Mouse (Mus musculus): ENCODE data around the gene Akr1b3. TPM values are rescaled to one million over a fixed set of nuclear protein-coding genes. Genes with fewer than 3 reads are reported as not detected.
A peak's percentile ranks its signal among the peaks of the same experiment; 100 is the strongest.

Gene Akr1b3
- polyA plus RNA-seq, 1 experiment from 2014 or later: 182 TPM

GRCm38 (mm10) chr6:34290681-34291080 lies 26.6 kb downstream of the Akr1b3 start:
- H3K36me3 ChIP-seq (ENCODE audit: control insufficient read depth, insufficient read depth, low read length): no peaks in the 10 kb centered on the region
- DNase-seq (ENCODE audit: low spot score) (no peak), ATAC-seq (ENCODE audit: low read depth) (no peak)
- H3K4me1 ChIP-seq (ENCODE audit: control insufficient read depth, insufficient read depth, low read length): no peaks in the 10 kb centered on the region
- 80% methylated on average over 8 of the region's 8 CpGs for WGBS
- no peaks in the 10 kb centered on the region for H3K27me3 ChIP-seq (replicated peaks; ENCODE audit: control insufficient read depth, insufficient read depth, low read length)
- H3K4me3 ChIP-seq (ENCODE audit: low read depth, low read length): no peak overlapping the region
- H3K4me2 ChIP-seq (ENCODE audit: low read depth, low read length): no peak overlapping the region
- H3K9ac ChIP-seq (ENCODE audit: low read depth, low read length): no peak overlapping the region
- no peak overlapping the region for H3K27ac ChIP-seq (replicated peaks; ENCODE audit: low read depth, low read length)
- H3K9me3 ChIP-seq (ENCODE audit: control insufficient read depth, low read length): no peaks in the 10 kb centered on the region

DNA sequence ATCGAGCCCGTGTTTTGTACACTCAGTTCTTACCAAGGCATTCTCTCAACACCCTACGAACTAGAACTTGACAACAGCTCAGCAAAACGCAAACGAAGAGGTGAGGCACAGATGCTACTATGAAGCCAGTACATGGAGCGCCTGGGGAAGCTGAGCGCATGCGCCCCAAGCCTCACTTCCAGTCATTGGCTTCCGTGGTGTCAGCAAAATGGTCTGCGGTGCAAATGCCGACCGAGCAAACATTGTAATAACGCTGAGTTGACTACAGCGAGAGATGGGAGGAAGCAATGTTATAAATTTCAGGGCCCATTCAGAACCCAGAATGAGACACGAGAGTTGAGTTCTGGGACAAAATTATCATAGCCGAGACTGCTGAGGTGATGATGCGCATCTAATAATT lies 27.2 kb downstream of the Akr1b3 start:
- no peak overlapping the region for H3K4me2 ChIP-seq (ENCODE audit: low read depth, low read length)
- H3K36me3 ChIP-seq (ENCODE audit: control insufficient read depth, insufficient read depth, low read length): no peaks in the 10 kb centered on the region
- WGBS: 90% methylated on average over 17 of the region's 17 CpGs
- no peaks in the 10 kb centered on the region for H3K4me1 ChIP-seq (ENCODE audit: control insufficient read depth, insufficient read depth, low read length)
- no peak overlapping the region for H3K27ac ChIP-seq (replicated peaks; ENCODE audit: low read depth, low read length)
- no peak overlapping the region for H3K4me3 ChIP-seq (ENCODE audit: low read depth, low read length)
- H3K9me3 ChIP-seq (ENCODE audit: control insufficient read depth, low read length): no peaks in the 10 kb centered on the region
- DNase-seq (ENCODE audit: low spot score) (no peak), ATAC-seq (ENCODE audit: low read depth) (no peak)
- no peaks in the 10 kb centered on the region for H3K27me3 ChIP-seq (replicated peaks; ENCODE audit: control insufficient read depth, insufficient read depth, low read length)
- no peak overlapping the region for H3K9ac ChIP-seq (ENCODE audit: low read depth, low read length)

- ATAC-seq (ENCODE audit: low read depth): no peak
- Histone ChIP-seq H3K9ac (ENCODE audit: low read depth, low read length) (no peak overlapping the region), H3K27ac (replicated peaks; ENCODE audit: low read depth, low read length) (no peak overlapping the region), H3K36me3 (ENCODE audit: control insufficient read depth, insufficient read depth, low read length) (no peaks in the 10 kb centered on the region), H3K27me3 (replicated peaks; ENCODE audit: control insufficient read depth, insufficient read depth, low read length) (no peaks in the 10 kb centered on the region), H3K4me1 (ENCODE audit: control insufficient read depth, insufficient read depth, low read length) (no peaks in the 10 kb centered on the region), H3K4me2 (ENCODE audit: low read depth, low read length) (no peak overlapping the region), H3K4me3 (ENCODE audit: low read depth, low read length) (no peak overlapping the region), H3K9me3 (ENCODE audit: control insufficient read depth, low read length) (no peaks in the 10 kb centered on the region)
- WGBS: 85% methylated on average over 10 of the region's 10 CpGs
- no peak for DNase-seq (ENCODE audit: low spot score)
Observed at GRCm38 (mm10) chr6:34288098-34288497, 29.2 kb downstream of the Akr1b3 start.

GRCm38 (mm10) chr6:34286841-34287240 lies 30.4 kb downstream of the Akr1b3 start:
- ATAC-seq (ENCODE audit: low read depth) (no peak), DNase-seq (ENCODE audit: low spot score) (no peak)
- Histone ChIP-seq H3K4me1 (ENCODE audit: control insufficient read depth, insufficient read depth, low read length) (no peaks in the 10 kb centered on the region), H3K4me3 (ENCODE audit: low read depth, low read length) (no peak overlapping the region), H3K27ac (replicated peaks; ENCODE audit: low read depth, low read length) (no peak overlapping the region), H3K9me3 (ENCODE audit: control insufficient read depth, low read length) (no peaks in the 10 kb centered on the region), H3K36me3 (ENCODE audit: control insufficient read depth, insufficient read depth, low read length) (no peaks in the 10 kb centered on the region), H3K27me3 (replicated peaks; ENCODE audit: control insufficient read depth, insufficient read depth, low read length) (no peaks in the 10 kb centered on the region), H3K9ac (ENCODE audit: low read depth, low read length) (no peak overlapping the region), H3K4me2 (ENCODE audit: low read depth, low read length) (no peak overlapping the region)
- WGBS: 59% methylated on average over 3 of the region's 3 CpGs

DNA sequence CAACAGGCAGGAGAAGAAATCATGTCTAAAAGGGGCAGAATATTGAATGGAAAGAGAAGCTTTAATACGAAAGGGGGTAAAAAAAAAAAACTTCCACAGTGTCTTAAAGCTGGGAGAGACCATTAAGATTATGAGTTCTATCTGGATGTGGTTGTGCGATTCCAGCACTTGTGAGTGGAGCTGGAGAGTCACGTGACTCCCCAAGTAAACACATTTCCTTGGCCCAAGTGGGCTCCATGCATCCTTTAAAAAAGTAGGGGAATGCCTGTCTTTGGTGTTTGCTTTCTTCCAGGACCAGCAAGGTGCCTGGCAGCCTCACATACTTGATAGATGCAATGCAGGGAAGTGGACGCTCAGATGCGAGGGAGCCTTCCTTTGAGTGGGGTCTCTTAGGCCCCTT lies 38.9 kb downstream of the Akr1b3 start:
- no peak for DNase-seq (ENCODE audit: low spot score)
- ATAC-seq (ENCODE audit: low read depth): no peak
- Histone ChIP-seq H3K4me2 (ENCODE audit: low read depth, low read length) (no peak overlapping the region), H3K9me3 (ENCODE audit: control insufficient read depth, low read length) (no peaks in the 10 kb centered on the region), H3K4me1 (ENCODE audit: control insufficient read depth, insufficient read depth, low read length) (no peaks in the 10 kb centered on the region), H3K36me3 (ENCODE audit: control insufficient read depth, insufficient read depth, low read length) (no peaks in the 10 kb centered on the region), H3K27ac (replicated peaks; ENCODE audit: low read depth, low read length) (no peak overlapping the region), H3K4me3 (ENCODE audit: low read depth, low read length) (no peak overlapping the region), H3K27me3 (replicated peaks; ENCODE audit: control insufficient read depth, insufficient read depth, low read length) (no peaks in the 10 kb centered on the region), H3K9ac (ENCODE audit: low read depth, low read length) (no peak overlapping the region)
- WGBS: 82% methylated on average over 5 of the region's 5 CpGs

DNA sequence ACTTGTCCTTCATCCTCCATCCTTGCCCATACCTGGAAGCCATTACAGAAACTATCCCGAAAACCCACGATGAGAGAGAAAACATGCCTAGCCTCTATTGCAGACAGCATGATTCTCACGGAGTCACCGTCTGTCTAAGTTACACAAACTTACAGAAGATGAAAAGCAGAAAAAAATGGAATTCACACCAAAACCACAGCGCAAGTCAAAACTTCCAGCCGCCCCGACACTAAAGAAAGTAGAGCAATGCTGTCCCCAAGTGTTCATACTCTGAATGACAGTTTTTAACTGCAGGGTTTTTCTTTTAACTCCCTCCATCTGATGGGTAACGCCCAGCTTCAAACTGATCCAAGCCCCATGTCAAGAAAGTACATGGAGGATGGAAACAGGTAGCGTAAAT lies 39.6 kb downstream of the Akr1b3 start:
- H3K27ac ChIP-seq (replicated peaks; ENCODE audit: low read depth, low read length): no peak overlapping the region
- 15% methylated on average over 9 of the region's 9 CpGs for WGBS
- H3K4me3 ChIP-seq (ENCODE audit: low read depth, low read length): no peak overlapping the region
- no peaks in the 10 kb centered on the region for H3K4me1 ChIP-seq (ENCODE audit: control insufficient read depth, insufficient read depth, low read length)
- H3K4me2 ChIP-seq (ENCODE audit: low read depth, low read length): peak overlapping the region; percentile 3; the same call in 1 of the 2 replicates
- no peaks in the 10 kb centered on the region for H3K9me3 ChIP-seq (ENCODE audit: control insufficient read depth, low read length)
- H3K9ac ChIP-seq (ENCODE audit: low read depth, low read length): no peak overlapping the region
- H3K36me3 ChIP-seq (ENCODE audit: control insufficient read depth, insufficient read depth, low read length): no peaks in the 10 kb centered on the region
- no peaks in the 10 kb centered on the region for H3K27me3 ChIP-seq (replicated peaks; ENCODE audit: control insufficient read depth, insufficient read depth, low read length)
- ATAC-seq (ENCODE audit: low read depth) (no peak), DNase-seq (ENCODE audit: low spot score) (peak; percentile 70)

GRCm38 (mm10) chr6:34274346-34274745 lies 42.9 kb downstream of the Akr1b3 start:
- H3K4me2 ChIP-seq (ENCODE audit: low read depth, low read length): no peak overlapping the region
- ATAC-seq (ENCODE audit: low read depth) (no peak), DNase-seq (ENCODE audit: low spot score) (no peak)
- no peaks in the 10 kb centered on the region for H3K36me3 ChIP-seq (ENCODE audit: control insufficient read depth, insufficient read depth, low read length)
- H3K4me1 ChIP-seq (ENCODE audit: control insufficient read depth, insufficient read depth, low read length): no peaks in the 10 kb centered on the region
- H3K27me3 ChIP-seq (replicated peaks; ENCODE audit: control insufficient read depth, insufficient read depth, low read length): no peaks in the 10 kb centered on the region
- no peak overlapping the region for H3K9ac ChIP-seq (ENCODE audit: low read depth, low read length)
- H3K4me3 ChIP-seq (ENCODE audit: low read depth, low read length): no peak overlapping the region
- no peak overlapping the region for H3K27ac ChIP-seq (replicated peaks; ENCODE audit: low read depth, low read length)
- no peaks in the 10 kb centered on the region for H3K9me3 ChIP-seq (ENCODE audit: control insufficient read depth, low read length)
- 77% methylated on average over 2 of the region's 2 CpGs for WGBS

GRCm38 (mm10) chr6:34273073-34273472 lies 44.2 kb downstream of the Akr1b3 start:
- DNase-seq (ENCODE audit: low spot score): no peak
- H3K9ac ChIP-seq (ENCODE audit: low read depth, low read length): no peak overlapping the region
- H3K27ac ChIP-seq (replicated peaks; ENCODE audit: low read depth, low read length): no peak overlapping the region
- 48% methylated on average over 2 of the region's 2 CpGs for WGBS
- ATAC-seq (ENCODE audit: low read depth): no peak
- H3K4me3 ChIP-seq (ENCODE audit: low read depth, low read length): no peak overlapping the region
- no peaks in the 10 kb centered on the region for H3K27me3 ChIP-seq (replicated peaks; ENCODE audit: control insufficient read depth, insufficient read depth, low read length)
- no peak overlapping the region for H3K4me2 ChIP-seq (ENCODE audit: low read depth, low read length)
- no peaks in the 10 kb centered on the region for H3K4me1 ChIP-seq (ENCODE audit: control insufficient read depth, insufficient read depth, low read length)
- H3K9me3 ChIP-seq (ENCODE audit: control insufficient read depth, low read length): no peaks in the 10 kb centered on the region
- no peaks in the 10 kb centered on the region for H3K36me3 ChIP-seq (ENCODE audit: control insufficient read depth, insufficient read depth, low read length)

DNA sequence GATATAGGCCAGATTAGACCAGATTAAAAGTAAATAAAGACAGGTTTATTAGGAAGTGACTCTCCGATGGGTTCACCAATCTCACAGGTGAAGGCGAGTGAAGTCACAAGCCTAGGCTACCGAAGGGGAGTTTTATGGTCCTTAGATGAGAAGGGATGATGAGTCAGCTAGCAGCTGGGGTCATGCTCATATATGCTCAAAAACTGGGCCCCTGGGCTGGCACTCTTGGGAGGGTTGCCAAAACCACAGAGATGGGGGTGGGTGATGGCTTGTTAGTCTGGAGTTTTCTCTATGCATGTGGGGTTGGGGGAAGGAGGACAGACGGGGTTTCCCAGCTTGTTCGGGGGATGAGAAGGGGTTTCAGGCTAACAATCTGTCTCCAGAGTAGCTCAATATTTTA lies 44.8 kb downstream of the Akr1b3 start:
- Histone ChIP-seq H3K36me3 (ENCODE audit: control insufficient read depth, insufficient read depth, low read length) (no peaks in the 10 kb centered on the region), H3K4me2 (ENCODE audit: low read depth, low read length) (no peak overlapping the region), H3K27ac (replicated peaks; ENCODE audit: low read depth, low read length) (no peak overlapping the region), H3K27me3 (replicated peaks; ENCODE audit: control insufficient read depth, insufficient read depth, low read length) (no peaks in the 10 kb centered on the region), H3K9ac (ENCODE audit: low read depth, low read length) (no peak overlapping the region), H3K9me3 (ENCODE audit: control insufficient read depth, low read length) (no peaks in the 10 kb centered on the region), H3K4me1 (ENCODE audit: control insufficient read depth, insufficient read depth, low read length) (no peaks in the 10 kb centered on the region), H3K4me3 (ENCODE audit: low read depth, low read length) (no peak overlapping the region)
- no peak for ATAC-seq (ENCODE audit: low read depth)
- DNase-seq (ENCODE audit: low spot score): no peak
- 68% methylated on average over 5 of the region's 5 CpGs for WGBS

Data from embryonic facial prominence, embryonic 14.5 days (tissue).